Mouse (Mus musculus): ENCODE data around the gene Arid3b. TPM values are rescaled to one million over a fixed set of nuclear protein-coding genes. Genes with fewer than 3 reads are reported as not detected.

Arid3b gene
- total RNA-seq, 1 experiment from 2014 or later, result 9.1 TPM

- peak; percentile 36; the same call in 1 of the 2 replicates for ATAC-seq (replicated peaks; ENCODE audit: insufficient number of reproducible peaks, low FRiP score, low TSS enrichment, poor library complexity, severe bottlenecking)
Observed at GRCm38 (mm10) chr9:57800325-57800975, 36.1 kb downstream of the Arid3b start.

GRCm38 (mm10) chr9:57798725-57799253 is 37.8 kb downstream of the Arid3b start:
- peak; percentile 52; the same call in 1 of the 2 replicates for ATAC-seq (replicated peaks; ENCODE audit: insufficient number of reproducible peaks, low FRiP score, low TSS enrichment, poor library complexity, severe bottlenecking)

- no peak for ATAC-seq (replicated peaks; ENCODE audit: insufficient number of reproducible peaks, low FRiP score, low TSS enrichment, poor library complexity, severe bottlenecking)
Observed at GRCm38 (mm10) chr9:57797456-57797855, 39.1 kb downstream of the Arid3b start.

- ATAC-seq (replicated peaks; ENCODE audit: insufficient number of reproducible peaks, low FRiP score, low TSS enrichment, poor library complexity, severe bottlenecking), result no peak
Observed at GRCm38 (mm10) chr9:57789733-57790132, 46.9 kb downstream of the Arid3b start.

GRCm38 (mm10) chr9:57782656-57783055 is 53.9 kb downstream of the Arid3b start:
- no peak for ATAC-seq (replicated peaks; ENCODE audit: insufficient number of reproducible peaks, low FRiP score, low TSS enrichment, poor library complexity, severe bottlenecking)

- no peak for ATAC-seq (replicated peaks; ENCODE audit: insufficient number of reproducible peaks, low FRiP score, low TSS enrichment, poor library complexity, severe bottlenecking)
Observed at GRCm38 (mm10) chr9:57775736-57776135, 60.9 kb downstream of the Arid3b start.

- no peak for ATAC-seq (replicated peaks; ENCODE audit: insufficient number of reproducible peaks, low FRiP score, low TSS enrichment, poor library complexity, severe bottlenecking)
Observed at GRCm38 (mm10) chr9:57775026-57775425, 61.6 kb downstream of the Arid3b start.

GRCm38 (mm10) chr9:57774168-57774567 is 62.4 kb downstream of the Arid3b start:
- no peak for ATAC-seq (replicated peaks; ENCODE audit: insufficient number of reproducible peaks, low FRiP score, low TSS enrichment, poor library complexity, severe bottlenecking)

- no peak for ATAC-seq (replicated peaks; ENCODE audit: insufficient number of reproducible peaks, low FRiP score, low TSS enrichment, poor library complexity, severe bottlenecking)
Observed at GRCm38 (mm10) chr9:57773754-57774153, 62.8 kb downstream of the Arid3b start.

GRCm38 (mm10) chr9:57770836-57771235 is 65.8 kb downstream of the Arid3b start:
- ATAC-seq (replicated peaks; ENCODE audit: insufficient number of reproducible peaks, low FRiP score, low TSS enrichment, poor library complexity, severe bottlenecking), result no peak

- no peak for ATAC-seq (replicated peaks; ENCODE audit: insufficient number of reproducible peaks, low FRiP score, low TSS enrichment, poor library complexity, severe bottlenecking)
Observed at GRCm38 (mm10) chr9:57770214-57770613, 66.4 kb downstream of the Arid3b start.

GRCm38 (mm10) chr9:57769539-57770069 is 67.0 kb downstream of the Arid3b start:
- no peak for ATAC-seq (replicated peaks; ENCODE audit: insufficient number of reproducible peaks, low FRiP score, low TSS enrichment, poor library complexity, severe bottlenecking)

- no peak for ATAC-seq (replicated peaks; ENCODE audit: insufficient number of reproducible peaks, low FRiP score, low TSS enrichment, poor library complexity, severe bottlenecking)
Observed at GRCm38 (mm10) chr9:57767231-57767630, 69.4 kb downstream of the Arid3b start.

GRCm38 (mm10) chr9:57766431-57766830 is 70.2 kb downstream of the Arid3b start:
- no peak for ATAC-seq (replicated peaks; ENCODE audit: insufficient number of reproducible peaks, low FRiP score, low TSS enrichment, poor library complexity, severe bottlenecking)

- peak; percentile 55 for ATAC-seq (replicated peaks; ENCODE audit: insufficient number of reproducible peaks, low FRiP score, low TSS enrichment, poor library complexity, severe bottlenecking)
Observed at GRCm38 (mm10) chr9:57765364-57766351, 70.9 kb downstream of the Arid3b start, which contains the start of gene Clk3. Clk3 (minus strand) TSS chr9:57765860.

GRCm38 (mm10) chr9:57764974-57765363 is 71.6 kb downstream of the Arid3b start:
- peak; percentile 24; the same call in 1 of the 2 replicates for ATAC-seq (replicated peaks; ENCODE audit: insufficient number of reproducible peaks, low FRiP score, low TSS enrichment, poor library complexity, severe bottlenecking)

- 0 out of 2 replicates have a peak, but pooled peaks have one; percentile 3 for ATAC-seq (replicated peaks; ENCODE audit: insufficient number of reproducible peaks, low FRiP score, low TSS enrichment, poor library complexity, severe bottlenecking)
Observed at GRCm38 (mm10) chr9:57764147-57764973, 72.2 kb downstream of the Arid3b start.

- ATAC-seq (replicated peaks; ENCODE audit: insufficient number of reproducible peaks, low FRiP score, low TSS enrichment, poor library complexity, severe bottlenecking), result no peak; the same call in 1 of the 2 replicates
Observed at GRCm38 (mm10) chr9:57762563-57762991, 74.0 kb downstream of the Arid3b start.

All from monocyte, adult 5-6 weeks (primary cell).